In the genomic region with DNA sequence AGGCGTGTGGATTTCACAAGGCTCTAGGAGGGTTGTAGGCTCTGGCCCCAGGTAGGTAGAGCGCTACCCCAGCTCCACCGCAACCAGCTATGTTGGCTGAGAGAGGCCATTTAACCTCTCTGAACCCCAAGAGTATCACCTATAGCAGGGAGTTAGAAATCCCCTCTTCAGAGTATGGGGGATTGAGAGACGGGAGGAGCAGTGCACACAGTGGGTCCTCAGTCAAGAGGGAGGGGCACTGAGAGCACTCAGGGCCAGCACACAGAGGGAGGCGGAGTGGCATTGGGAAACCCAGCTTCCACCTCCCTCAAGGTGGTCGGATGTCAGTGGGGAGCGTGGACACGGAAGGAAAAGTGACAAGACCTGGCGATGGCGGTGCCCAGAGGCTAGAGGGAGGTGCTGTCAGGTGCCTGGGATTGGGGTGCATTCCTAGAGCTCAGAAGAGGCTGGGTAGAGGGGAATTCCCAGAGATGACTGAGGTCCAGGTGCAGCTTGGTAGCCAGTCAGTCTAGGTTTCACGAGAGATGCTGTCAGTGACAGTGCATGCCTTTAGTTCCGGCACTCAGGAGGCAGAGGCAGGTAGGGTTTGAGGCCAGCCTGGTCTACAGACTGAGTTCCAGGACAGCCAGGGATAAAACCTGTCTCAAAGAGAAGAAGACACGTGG, we compare ENCODE assay signal across 28 mouse cellular contexts. TPM values are rescaled to one million over a fixed set of nuclear protein-coding genes. Genes with fewer than 3 reads are reported as not detected.
DNase-seq lines count a peak whose midpoint lies in the region; ATAC-seq and TF ChIP-seq lines count a peak whose summit lies in the region.
"Had no signal": no experiment of that assay in that cellular context is flagged by ENCODE, and none has a peak within 500 bp of the region (broad histone marks: within the 10 kb centered on the region; RNA-seq: fewer than 3 reads in every experiment).

No protein-coding gene starts in this region.

- H3K4me3 ChIP-seq in hindbrain, embryonic 10.5 days: no peak overlapping the region
- no peak overlapping the region for H3K4me3 ChIP-seq in hindbrain, postnatal 0 days (ENCODE audit: low read length)
- 0 out of 2 replicates have a peak overlapping the region, but pooled peaks have one; percentile 3 for H3K4me3 ChIP-seq in thymus, adult 2 months (ENCODE audit: control insufficient read depth, insufficient read depth, low read length)
- 0 out of 2 replicates have a peak overlapping the region, but pooled peaks have one; percentile 13 for H3K4me3 ChIP-seq in liver, postnatal 0 days (ENCODE audit: low read depth, low read length)
- H3K4me3 ChIP-seq: embryonic facial prominence, embryonic 12.5 days; forebrain, embryonic 10.5 days had no signal

- no peaks in the 10 kb centered on the region for H3K27me3 ChIP-seq in hindbrain, embryonic 10.5 days (ENCODE audit: insufficient read depth, poor library complexity, severe bottlenecking)
- no peaks in the 10 kb centered on the region for H3K27me3 ChIP-seq in hindbrain, postnatal 0 days (ENCODE audit: insufficient read depth, low read length)
- H3K27me3 ChIP-seq in thymus, adult 2 months (ENCODE audit: control insufficient read depth, insufficient read depth, low read length): no peaks in the 10 kb centered on the region
- H3K27me3 ChIP-seq in liver, postnatal 0 days (ENCODE audit: insufficient read depth, low read length): no peaks in the 10 kb centered on the region
- H3K27me3 ChIP-seq: embryonic facial prominence, embryonic 12.5 days had no signal

- no peak overlapping the region for H3K4me2 ChIP-seq in hindbrain, postnatal 0 days (ENCODE audit: low read depth, low read length)
- H3K4me2 ChIP-seq in liver, postnatal 0 days (ENCODE audit: low read depth, low read length): peak overlapping the region; percentile 53
- H3K4me2 ChIP-seq: embryonic facial prominence, embryonic 12.5 days; midbrain, embryonic 11.5 days had no signal

- no peaks in the 10 kb centered on the region for H3K9me3 ChIP-seq in hindbrain, embryonic 10.5 days
- no peaks in the 10 kb centered on the region for H3K9me3 ChIP-seq in hindbrain, postnatal 0 days (ENCODE audit: low read length)
- H3K9me3 ChIP-seq in liver, postnatal 0 days (ENCODE audit: low read length): no peaks in the 10 kb centered on the region
- H3K9me3 ChIP-seq: embryonic facial prominence, embryonic 12.5 days had no signal

- no peaks in the 10 kb centered on the region for H3K36me3 ChIP-seq in hindbrain, embryonic 10.5 days
- H3K36me3 ChIP-seq in hindbrain, postnatal 0 days (ENCODE audit: insufficient read depth, low read length): no peaks in the 10 kb centered on the region
- H3K36me3 ChIP-seq in thymus, adult 2 months (ENCODE audit: control insufficient read depth, insufficient read depth, low read length): 0 out of 2 replicates have a peak, but pooled peaks cover 3% of the 10 kb centered on the region
- no peaks in the 10 kb centered on the region for H3K36me3 ChIP-seq in liver, postnatal 0 days (replicated peaks; ENCODE audit: insufficient read depth, low read length)
- H3K36me3 ChIP-seq: embryonic facial prominence, embryonic 12.5 days; forebrain, embryonic 10.5 days had no signal

- 79% methylated on average over 13 of the region's 13 CpGs for WGBS in hindbrain, embryonic 10.5 days
- 84% methylated on average over 13 of the region's 13 CpGs for WGBS in hindbrain, postnatal 0 days
- WGBS in thymus, adult 2 months: 90% methylated on average over 13 of the region's 13 CpGs
- WGBS in liver, postnatal 0 days (ENCODE audit: insufficient replicate concordance): 67% methylated on average over 13 of the region's 13 CpGs

- no peak overlapping the region for H3K9ac ChIP-seq in hindbrain, postnatal 0 days (replicated peaks; ENCODE audit: low read length)
- H3K9ac ChIP-seq in liver, postnatal 0 days (replicated peaks): no peak overlapping the region
- H3K9ac ChIP-seq: embryonic facial prominence, embryonic 12.5 days had no signal

- no peak for TF ChIP-seq POLR2A in thymus, adult 2 months (IDR thresholded peaks at IDR 0.05; ENCODE audit: control insufficient read depth, extremely low read depth, insufficient read depth, low read length, poor library complexity)

- no peak for TF ChIP-seq EP300 in liver, postnatal 0 days (IDR thresholded peaks at IDR 0.05; ENCODE audit: low read depth)

- TF ChIP-seq CTCF in hindbrain, postnatal 0 days (IDR thresholded peaks at IDR 0.05; ENCODE audit: low read depth): no peak
- no peak for TF ChIP-seq CTCF in thymus, adult 2 months (IDR thresholded peaks at IDR 0.05; ENCODE audit: borderline replicate concordance, control insufficient read depth, extremely low read depth, insufficient read depth, low read length, poor library complexity)
- TF ChIP-seq CTCF in liver, postnatal 0 days (IDR thresholded peaks at IDR 0.05; ENCODE audit: low read depth): no peak

- peaks cover 12% of the 10 kb centered on the region for H3K4me1 ChIP-seq in hindbrain, embryonic 10.5 days (replicated peaks)
- H3K4me1 ChIP-seq in hindbrain, postnatal 0 days (ENCODE audit: insufficient read depth, low read length): no peaks in the 10 kb centered on the region
- H3K4me1 ChIP-seq in thymus, adult 2 months (replicated peaks; ENCODE audit: control insufficient read depth, insufficient read depth, low read length): peaks cover 77% of the 10 kb centered on the region
- H3K4me1 ChIP-seq in liver, postnatal 0 days (ENCODE audit: insufficient read depth): peaks cover 15% of the 10 kb centered on the region
- H3K4me1 ChIP-seq: embryonic facial prominence, embryonic 12.5 days had no signal

- no peak for DNase-seq in hindbrain, embryonic 10.5 days (ENCODE audit: low spot score)
- no peak for DNase-seq in hindbrain, postnatal 0 days (ENCODE audit: low spot score)
- no peak for DNase-seq in thymus, adult 2 months
- no peak for DNase-seq in thymus, postnatal 4 days
- DNase-seq in liver, postnatal 0 days: no peak
- no peak for DNase-seq in frontal cortex, postnatal 36 days (ENCODE audit: low spot score in 2 of 2)
- DNase-seq: adrenal gland, postnatal 25 days; cerebellum, adult 8-10 months; embryo, embryonic 11 days; gastrocnemius, postnatal 10 days; kidney, adult 8-10 months; kidney, postnatal 10 days; layer of hippocampus, postnatal 36 days; left cerebral cortex, postnatal 4 days; right cerebral cortex, postnatal 4 days; thymus, postnatal 14 days had no signal

- no peak for ATAC-seq in hindbrain, postnatal 0 days
- no peak for ATAC-seq in liver, postnatal 0 days
- ATAC-seq in erythroid progenitor cell, adult 5-6 weeks (replicated peaks; ENCODE audit: low FRiP score, poor library complexity, severe bottlenecking): no peak
- ATAC-seq: forebrain, embryonic 16.5 days; hindbrain, embryonic 16.5 days; intestine, embryonic 16.5 days; midbrain, embryonic 16.5 days had no signal

- 0 out of 2 replicates have a peak overlapping the region, but pooled peaks have one; percentile 13 for H3K27ac ChIP-seq in hindbrain, embryonic 10.5 days
- H3K27ac ChIP-seq in hindbrain, postnatal 0 days: no peak overlapping the region
- H3K27ac ChIP-seq in thymus, adult 2 months (ENCODE audit: control insufficient read depth, insufficient read depth, low read length): no peak overlapping the region
- peak overlapping the region; percentile 57; the same call in 1 of the 2 replicates for H3K27ac ChIP-seq in liver, postnatal 0 days (ENCODE audit: low read depth)
- H3K27ac ChIP-seq: embryonic facial prominence, embryonic 12.5 days had no signal

RNA-seq across cellular contexts. Expression of gene Cyth4, which starts 2.8 kb away (rescaled TPM):
- polyA plus RNA-seq in hindbrain, embryonic 10.5 days (2016; fragmentation: Nextera tagmentation; extraction: Ambion mirVana): 4.9 and 8.1 TPM in 2 replicates
- 6.4 and 6.8 TPM in 2 replicates for total RNA-seq in hindbrain, postnatal 0 days (2014; rRNA removed)
- polyA plus RNA-seq in hindbrain, postnatal 0 days (2015; fragmentation: Nextera tagmentation; extraction: Ambion mirVana): 5.7 and 7.2 TPM in 2 replicates
- polyA plus RNA-seq in thymus, adult 2 months (2012; rRNA removed): 81.1 and 83.6 TPM in 2 replicates
- 11.5 and 13.3 TPM in 2 replicates for polyA plus RNA-seq in liver, postnatal 0 days (2015; fragmentation: Nextera tagmentation; extraction: Ambion mirVana)
- 11.2 and 18.4 TPM in 2 replicates for total RNA-seq in erythroid progenitor cell, adult 5-6 weeks (2015; ENCODE audit: low replicate concordance)
- total RNA-seq in erythroid progenitor cell, adult 5-6 weeks (2017; ENCODE audit: low replicate concordance): 16.3 and 20.8 TPM in 2 replicates

RNA-seq across cellular contexts. Expression of gene Rac2, which starts 27.1 kb away (rescaled TPM):
- polyA plus RNA-seq in hindbrain, embryonic 10.5 days (2016; fragmentation: Nextera tagmentation; extraction: Ambion mirVana): 7.8 and 8.1 TPM in 2 replicates
- 2.0 and 3.4 TPM in 2 replicates for total RNA-seq in hindbrain, postnatal 0 days (2014; rRNA removed)
- polyA plus RNA-seq in hindbrain, postnatal 0 days (2015; fragmentation: Nextera tagmentation; extraction: Ambion mirVana): 5.0 and 6.8 TPM in 2 replicates
- polyA plus RNA-seq in thymus, adult 2 months (2012; rRNA removed): 1,833 and 1,914 TPM in 2 replicates
- polyA plus RNA-seq in liver, postnatal 0 days (2015; fragmentation: Nextera tagmentation; extraction: Ambion mirVana): 120 and 127 TPM in 2 replicates
- 126 and 259 TPM in 2 replicates for total RNA-seq in erythroid progenitor cell, adult 5-6 weeks (2015; ENCODE audit: low replicate concordance)
- total RNA-seq in erythroid progenitor cell, adult 5-6 weeks (2017; ENCODE audit: low replicate concordance): 61.6 and 79.4 TPM in 2 replicates

RNA-seq across cellular contexts. Expression of gene Sstr3, which starts 55.2 kb away (rescaled TPM):
- polyA plus RNA-seq in hindbrain, embryonic 10.5 days (2016; fragmentation: Nextera tagmentation; extraction: Ambion mirVana): 0.04 and 0.22 TPM in 2 replicates
- total RNA-seq in hindbrain, postnatal 0 days (2014; rRNA removed): 3.1 and 4.0 TPM in 2 replicates
- 0.97 and 1.0 TPM in 2 replicates for polyA plus RNA-seq in hindbrain, postnatal 0 days (2015; fragmentation: Nextera tagmentation; extraction: Ambion mirVana)
- 1.6 and 2.2 TPM in 2 replicates for polyA plus RNA-seq in thymus, adult 2 months (2012; rRNA removed)
- polyA plus RNA-seq in liver, postnatal 0 days (2015; fragmentation: Nextera tagmentation; extraction: Ambion mirVana): not detected in 2 replicates
- total RNA-seq in erythroid progenitor cell, adult 5-6 weeks (2015; ENCODE audit: low replicate concordance): not detected in 2 replicates
- total RNA-seq in erythroid progenitor cell, adult 5-6 weeks (2017; ENCODE audit: low replicate concordance): not detected in 2 replicates
- total RNA-seq: granulocyte monocyte progenitor cell, adult 5-6 weeks; heart, postnatal 14 days; neutrophil, adult 5-6 weeks had no signal
- polyA plus RNA-seq: embryonic facial prominence, embryonic 12.5 days; heart, embryonic 14.5 days; midbrain, embryonic 11.5 days had no signal

Comparison
In these comparisons a context has a peak if more than half of its experiments do, and no peak if none do; other contexts are left out.
1. H3K27ac ChIP-seq: peak in hindbrain, embryonic 10.5 days (single experiment) and liver, postnatal 0 days (single experiment); none in hindbrain, postnatal 0 days (single experiment) and thymus, adult 2 months (single experiment).
2. H3K4me3 ChIP-seq: peak in thymus, adult 2 months (single experiment) and liver, postnatal 0 days (single experiment); none in hindbrain, embryonic 10.5 days (single experiment) and hindbrain, postnatal 0 days (single experiment).
3. RNA of gene Rac2, which starts 27.1 kb away (polyA plus RNA-seq): 1,833 to 1,914 TPM in thymus, adult 2 months; 120 to 127 TPM in liver, postnatal 0 days, 7.8 to 8.1 TPM in hindbrain, embryonic 10.5 days and 5.0 to 6.8 TPM in hindbrain, postnatal 0 days; every median in the first group is over 10 times any median in the second.